Mouse (Mus musculus) spleen, postnatal 36 days (tissue): ENCODE results near the gene Synpr.
"Not testable (repeated sequence)": the region's sequence is repeated elsewhere in the genome, so short reads cannot be mapped to it uniquely, and the experiment has no call there.

Experiments
- DNase-seq, 2 experiments: peaks; one replicate each; pipeline ENCODE4 v3.0.0; 2022; ENCODE audit warnings: low spot score in 2 of 2, mixed read lengths in 1 of 2

The Synpr gene

DNA sequence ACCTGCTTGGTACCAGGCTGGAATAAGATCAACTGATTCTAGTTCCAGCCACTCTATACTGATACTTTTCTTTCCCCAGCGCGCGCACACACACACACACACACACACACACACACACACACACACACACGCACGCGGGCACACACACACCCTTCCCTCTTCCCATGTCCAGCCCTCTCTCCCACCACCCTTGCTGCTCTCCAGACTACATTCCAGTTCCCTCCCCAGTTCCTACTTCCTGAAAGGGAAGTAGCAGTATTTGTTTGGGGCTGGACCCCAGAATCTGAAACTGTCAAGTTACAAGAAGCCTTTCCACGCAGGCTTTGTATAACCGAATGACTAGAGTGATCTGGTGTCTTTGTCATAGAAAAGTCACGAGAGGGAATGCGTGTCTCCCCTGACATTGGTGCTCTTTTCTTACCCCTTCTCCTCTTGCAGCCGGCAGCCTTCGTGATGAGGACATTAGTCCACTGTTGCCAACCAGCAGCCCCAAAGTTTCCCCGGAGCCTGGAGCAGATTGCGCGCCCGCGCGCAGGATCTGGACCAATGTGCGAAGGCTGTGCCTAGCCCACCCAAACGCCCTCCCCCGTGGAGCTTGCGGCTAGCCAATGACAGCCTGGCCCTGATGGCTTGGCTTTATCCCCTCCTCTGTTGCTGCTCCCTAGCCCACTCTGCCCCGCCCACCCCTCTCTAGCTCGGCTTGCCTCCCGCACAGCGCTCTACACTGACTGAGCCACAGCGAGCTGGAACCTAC is at the start of gene Synpr:
TSS of gene Synpr (plus strand) at position 690 of the 754 bp plus-strand sequence.
- DNase-seq = no peak

DNA sequence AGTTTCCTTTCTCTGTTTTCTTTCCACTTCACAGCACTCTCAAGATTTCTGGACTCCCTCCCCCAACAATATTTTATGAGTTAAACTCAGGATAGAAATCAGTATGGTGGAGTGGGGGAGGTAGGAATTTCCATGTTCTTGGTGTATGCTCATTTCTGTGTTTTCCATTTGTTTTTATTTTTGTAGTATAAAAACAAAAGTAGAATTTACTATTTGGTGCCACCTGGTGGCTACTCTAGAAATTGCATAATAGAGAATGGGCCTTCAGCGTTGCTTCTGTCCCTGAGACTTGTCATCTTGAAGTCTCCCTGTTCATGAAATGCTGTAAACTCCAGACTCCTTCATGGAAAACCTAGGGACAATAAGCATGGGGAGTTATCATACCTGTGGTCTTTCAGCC is 47.7 kb upstream of the Synpr start:
- no peak for DNase-seq

DNA sequence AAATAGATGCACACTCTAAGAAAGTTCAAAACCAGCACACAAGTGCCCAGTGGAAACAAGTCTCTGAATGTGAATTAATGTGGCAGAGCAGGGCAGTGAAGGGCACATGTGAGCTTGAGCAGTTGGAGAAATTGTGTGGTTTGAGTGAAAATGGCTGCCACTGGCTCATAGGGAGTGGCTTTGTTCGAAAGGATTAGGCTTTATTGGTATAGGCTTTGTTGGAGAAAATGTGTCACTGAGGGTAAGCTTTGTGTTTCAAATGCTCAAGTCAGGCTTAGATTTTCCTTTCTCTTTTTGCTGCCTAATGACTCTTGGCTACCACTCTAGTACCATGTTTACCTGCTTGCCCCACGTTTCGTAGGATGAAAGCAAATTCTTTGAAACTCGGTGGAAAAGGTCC is 37.1 kb upstream of the Synpr start:
- no peak for DNase-seq

DNA sequence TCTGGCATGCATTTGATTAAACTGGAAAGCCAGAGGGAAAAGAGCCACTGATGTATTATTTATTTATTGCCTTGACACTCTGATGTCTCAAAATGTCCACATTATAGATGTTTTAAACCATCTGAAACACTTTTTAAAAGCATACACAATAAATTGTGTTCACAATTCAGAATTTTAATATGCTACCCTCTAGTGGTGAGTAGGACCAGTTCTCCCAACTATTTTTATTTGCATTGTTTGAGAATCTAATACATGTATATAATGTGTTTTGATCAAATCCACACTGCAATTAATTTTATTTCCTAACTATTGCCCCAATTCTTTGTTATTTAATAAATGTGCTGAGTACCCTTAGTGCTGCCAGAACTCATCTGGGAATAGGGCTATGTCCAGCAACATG is 35.2 kb upstream of the Synpr start:
- no peak for DNase-seq

DNA sequence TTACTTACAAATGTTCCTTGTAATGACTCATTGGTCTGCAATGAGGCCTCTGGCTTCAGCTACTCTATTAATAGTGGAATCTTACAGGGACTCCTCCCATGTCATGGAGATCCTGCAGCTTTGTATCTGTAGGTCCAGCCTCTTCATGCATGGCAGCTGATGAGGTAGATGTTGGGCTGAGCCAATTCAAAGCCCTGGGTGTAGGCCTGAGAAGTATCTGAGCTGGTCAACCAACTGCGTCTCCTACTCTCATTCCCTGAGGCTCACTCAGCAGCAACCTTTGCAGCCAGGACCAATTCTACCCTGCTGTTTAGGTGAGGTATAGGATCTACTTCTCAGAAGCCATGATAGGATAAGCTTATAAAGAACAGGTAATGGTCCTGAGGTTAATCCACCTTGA is 32.0 kb upstream of the Synpr start:
- DNase-seq = no peak

DNA sequence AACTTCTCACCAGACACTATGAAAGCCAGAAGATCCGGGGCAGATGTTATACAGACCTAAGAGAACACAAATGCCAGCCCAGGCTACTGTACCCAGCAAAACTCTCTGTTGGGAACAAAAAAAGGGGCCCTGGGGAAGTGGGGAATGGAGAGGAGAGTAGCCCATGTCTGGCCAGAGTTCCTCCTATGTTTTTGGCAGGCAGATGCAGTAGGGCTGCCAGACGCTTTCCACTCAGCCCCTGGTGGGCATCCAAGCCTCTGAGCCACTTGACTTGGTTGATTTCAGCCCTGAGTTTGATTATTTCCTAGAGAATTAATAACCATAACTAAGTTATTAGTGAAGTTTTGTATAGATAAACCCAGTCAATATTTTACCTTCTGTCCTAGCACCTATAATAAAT is 29.8 kb upstream of the Synpr start:
- DNase-seq = not testable (repeated sequence)

DNA sequence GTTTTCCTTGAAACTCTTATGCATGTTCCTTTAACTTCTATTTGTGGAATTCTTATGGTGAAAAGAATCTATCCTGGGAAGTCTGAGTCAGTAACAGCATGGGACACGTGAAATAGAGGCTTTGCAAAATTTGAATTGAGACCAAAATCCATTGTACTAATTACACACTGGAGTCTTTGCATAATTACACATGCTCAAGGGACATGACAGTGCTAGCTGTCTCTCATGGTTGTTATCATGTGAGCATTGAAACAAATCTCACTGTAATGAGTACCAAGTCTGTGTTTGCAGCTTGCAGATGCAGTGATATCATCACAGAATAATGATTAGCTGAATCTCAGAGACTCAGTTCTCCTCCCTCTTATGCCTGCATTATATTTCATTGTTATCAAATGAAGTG is 22.2 kb upstream of the Synpr start:
- DNase-seq = no peak

DNA sequence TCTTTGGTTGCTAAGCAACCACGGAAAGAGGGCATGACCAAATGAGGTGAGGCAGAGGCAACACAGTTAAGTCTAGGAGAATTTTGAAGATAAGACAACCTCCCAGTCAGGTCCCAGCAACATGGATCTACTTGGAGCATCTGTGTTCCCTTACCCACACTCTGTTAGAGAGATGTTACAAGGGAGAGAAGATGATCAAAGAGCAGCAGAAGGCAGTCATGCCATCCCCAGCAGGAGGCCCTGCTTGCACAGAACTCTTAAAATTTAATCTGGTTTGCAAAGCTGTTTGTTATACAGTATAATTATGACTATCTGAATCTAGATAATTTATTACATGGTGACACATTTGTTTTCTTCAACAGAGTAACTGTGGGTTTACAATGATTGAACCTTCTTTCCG is 18.2 kb upstream of the Synpr start:
- DNase-seq = no peak

DNA sequence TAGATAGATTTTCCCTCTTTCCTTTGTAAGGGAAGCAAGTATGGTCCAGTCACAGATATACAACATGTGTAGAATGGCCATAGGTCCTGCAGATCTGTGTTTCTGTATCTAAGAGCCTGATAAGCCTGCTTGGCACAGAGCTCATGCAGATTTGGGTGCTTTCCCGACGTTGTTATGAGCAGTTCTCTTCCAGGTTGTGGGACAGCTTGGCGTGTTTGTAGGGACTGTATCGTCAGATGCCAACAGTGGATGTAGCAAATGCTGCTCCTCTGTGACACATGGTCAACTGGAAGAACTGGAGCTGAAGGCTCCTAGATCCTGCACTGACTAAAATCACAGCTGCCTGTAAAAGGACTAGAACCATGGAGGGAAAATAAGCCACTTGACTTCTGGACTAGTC is 17.4 kb upstream of the Synpr start:
- DNase-seq = no peak

DNA sequence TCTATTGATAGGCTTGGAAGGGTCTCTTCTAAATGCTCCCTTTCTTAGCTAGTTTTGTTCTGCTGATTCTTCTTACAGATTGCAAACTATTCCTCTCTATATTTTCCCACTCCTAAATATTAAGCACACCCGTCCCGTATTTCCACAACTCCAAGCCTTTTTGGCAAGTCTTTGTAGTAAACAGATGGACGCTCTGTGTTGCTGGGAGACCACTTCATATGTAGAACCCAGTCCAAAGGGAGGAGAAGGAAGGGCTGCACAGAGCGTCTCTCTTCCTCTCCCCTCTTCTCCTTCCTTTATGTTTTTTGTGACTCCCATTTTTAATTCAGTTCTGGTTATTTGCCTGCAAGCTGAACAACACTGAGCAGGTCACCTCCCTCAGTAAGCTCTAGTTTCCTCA is 1.4 kb upstream of the Synpr start:
- no peak for DNase-seq

DNA sequence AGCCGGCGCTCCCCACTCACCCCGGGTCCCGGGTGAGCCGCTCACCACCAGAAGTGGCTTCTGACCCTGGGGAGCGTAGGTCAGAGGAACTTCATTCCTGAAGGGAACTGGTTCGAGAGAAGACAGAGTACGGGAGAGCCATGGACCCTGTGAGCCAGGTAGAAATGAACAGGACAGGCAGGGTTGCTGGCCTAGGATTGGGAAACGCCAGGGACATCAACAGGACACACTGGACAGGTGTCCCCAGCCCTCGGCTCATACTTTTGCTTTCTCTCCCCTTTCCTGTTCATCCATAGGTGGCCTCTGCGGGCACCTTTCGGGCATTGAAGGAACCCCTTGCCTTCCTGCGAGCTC is 242 bp downstream of the Synpr start:
- no peak for DNase-seq

DNA sequence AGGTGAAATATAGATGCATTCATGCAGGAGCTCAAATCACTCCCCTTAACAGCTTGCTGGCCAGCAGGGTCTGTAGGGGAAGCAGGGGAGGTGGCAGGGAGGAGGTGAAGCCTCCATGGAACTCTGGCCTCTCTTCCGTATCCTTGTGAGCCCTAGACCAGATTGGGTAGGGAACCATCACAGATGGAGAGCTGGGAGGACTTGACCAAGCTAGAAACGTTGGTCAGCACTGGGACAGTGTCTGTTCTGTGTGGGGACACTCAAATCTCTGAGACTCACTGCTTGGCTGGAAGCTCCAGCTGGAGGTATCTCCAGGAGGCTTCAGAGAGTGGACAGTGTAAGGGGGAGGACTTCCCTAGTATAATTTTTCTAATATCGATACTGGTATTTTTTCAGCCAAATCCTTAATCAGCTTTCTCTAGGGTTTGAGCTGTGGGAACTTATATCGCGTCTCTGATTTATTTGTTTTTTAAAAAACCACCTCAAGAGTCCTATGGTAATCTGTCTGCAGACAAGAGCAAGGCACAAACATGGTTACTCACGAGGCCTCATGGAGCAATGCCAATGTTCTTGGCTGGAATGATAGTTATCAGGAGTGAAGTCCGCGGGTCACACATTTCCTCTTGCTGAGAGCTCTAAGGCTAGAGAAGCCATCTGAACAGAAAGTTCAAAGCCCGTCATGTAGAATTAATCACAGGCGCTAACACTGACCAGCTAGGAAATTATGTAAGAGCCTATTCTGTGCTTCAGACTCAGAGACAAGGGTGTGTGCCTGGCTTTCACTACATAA is 956 bp downstream of the Synpr start:
- DNase-seq = no peak

DNA sequence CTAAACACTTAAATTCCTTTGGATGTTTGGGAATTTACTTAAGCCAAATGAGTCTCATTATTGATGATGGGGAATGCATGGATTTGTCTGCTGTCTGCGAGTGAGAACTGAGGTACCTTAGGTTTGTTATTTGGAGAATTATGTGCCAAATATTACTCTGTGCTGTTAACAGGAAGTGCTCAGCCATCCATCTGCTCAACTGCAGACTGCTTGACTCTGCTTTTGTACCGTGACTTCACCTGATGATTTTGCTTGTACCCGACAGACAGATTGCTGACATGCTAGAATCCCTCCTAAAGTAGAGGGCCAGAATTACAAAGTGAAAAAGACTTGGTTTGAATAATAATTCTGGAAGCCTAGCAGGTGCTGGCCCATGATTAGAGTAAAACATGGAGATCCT is 9.6 kb downstream of the Synpr start:
- DNase-seq = no peak

DNA sequence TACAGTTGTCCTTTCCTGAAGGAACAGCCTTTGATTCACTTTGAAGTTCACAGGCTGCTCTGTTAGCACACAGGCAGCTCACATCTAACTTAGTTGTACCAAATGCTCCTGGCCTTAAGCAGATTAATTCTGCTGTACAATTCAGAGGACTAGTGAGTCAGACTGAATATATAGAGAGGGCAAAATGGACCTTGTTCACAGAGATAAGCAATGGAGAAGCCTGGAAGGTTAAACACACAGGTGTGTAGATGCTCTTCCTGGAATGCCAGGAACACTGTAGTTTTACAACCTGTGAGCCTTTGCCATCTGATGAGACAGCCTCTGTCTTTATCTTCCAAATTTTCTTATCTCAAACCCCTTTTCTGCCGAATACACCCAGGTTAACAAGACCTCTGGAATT is 29.7 kb downstream of the Synpr start:
- no peak for DNase-seq

DNA sequence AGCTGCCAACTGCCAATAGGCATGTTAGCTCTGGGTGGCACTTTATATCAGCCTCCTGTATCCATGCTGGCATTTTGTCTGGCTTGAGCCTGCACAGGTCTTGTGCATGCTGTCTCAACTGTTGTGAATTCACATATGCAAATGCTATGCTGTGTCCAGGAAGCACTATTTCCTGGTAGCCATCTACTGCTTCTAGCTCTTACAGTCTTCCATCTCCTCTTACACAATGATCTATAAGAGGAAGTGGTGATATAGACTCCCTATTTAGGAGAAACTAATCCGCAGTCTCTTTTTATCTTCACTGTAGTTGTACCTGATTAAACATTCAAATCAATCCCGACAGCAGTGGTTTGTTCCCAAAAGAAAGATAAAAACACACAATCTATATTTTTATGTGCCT is 43.9 kb downstream of the Synpr start:
- no peak for DNase-seq

DNA sequence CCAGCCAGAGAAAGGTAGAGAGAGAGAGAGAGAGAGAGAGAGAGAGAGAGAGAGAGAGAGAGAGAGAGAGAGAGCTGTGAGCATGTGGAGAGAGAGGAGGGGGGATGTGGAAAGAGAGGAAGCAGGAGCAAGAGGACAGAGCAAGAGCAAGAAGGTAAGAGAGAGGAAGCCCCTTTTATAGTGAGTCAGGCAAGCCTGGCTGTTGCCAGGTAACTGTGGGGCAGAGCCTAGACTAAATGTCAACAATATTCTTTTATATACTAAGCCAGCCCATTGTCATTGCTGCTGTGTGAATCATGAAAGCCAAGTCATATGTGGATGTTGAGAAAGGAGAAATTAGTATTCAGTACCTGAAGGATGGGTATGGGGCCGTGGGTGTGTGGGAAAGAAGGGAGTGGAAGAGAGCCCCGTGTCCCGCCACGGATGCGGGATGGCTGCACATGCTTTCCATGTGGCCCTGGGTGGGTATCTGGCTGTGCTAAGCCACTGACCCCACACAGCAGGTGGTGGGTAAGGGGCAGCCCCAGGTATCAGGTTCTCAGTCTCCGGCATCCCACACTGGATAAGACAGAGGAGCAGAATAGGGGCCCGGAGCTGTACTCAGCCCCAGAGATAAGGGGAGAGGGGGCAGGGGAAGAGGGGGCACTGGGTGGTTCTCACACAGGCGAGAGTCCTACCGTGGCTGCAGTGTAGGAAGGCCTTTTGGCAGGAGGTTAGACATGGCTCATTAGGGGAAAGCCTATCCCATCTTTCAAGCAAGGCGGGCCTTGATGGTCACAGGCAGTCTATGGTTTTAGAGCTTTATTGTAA is 48.1 kb downstream of the Synpr start:
- no peak for DNase-seq

DNA sequence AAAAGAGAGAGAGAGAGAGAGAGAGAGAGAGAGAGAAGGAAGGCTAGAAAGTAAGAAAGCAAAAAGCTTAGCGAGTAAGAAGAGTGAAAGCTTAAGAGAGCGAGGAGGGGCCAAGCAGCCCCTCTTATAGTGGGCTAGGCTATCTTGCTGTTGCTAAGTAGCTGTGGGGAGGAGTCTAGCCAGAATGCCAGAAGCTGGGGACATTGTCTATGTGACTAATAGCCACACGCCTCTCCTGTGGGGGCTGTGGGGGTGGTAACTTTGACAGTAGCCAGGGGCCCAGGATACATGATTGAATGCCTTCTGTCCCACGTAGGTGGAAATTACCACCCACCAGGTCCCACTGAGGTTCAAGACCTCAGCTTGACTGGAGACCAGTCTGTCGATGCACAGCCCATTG is 48.8 kb downstream of the Synpr start:
- no peak for DNase-seq

DNA sequence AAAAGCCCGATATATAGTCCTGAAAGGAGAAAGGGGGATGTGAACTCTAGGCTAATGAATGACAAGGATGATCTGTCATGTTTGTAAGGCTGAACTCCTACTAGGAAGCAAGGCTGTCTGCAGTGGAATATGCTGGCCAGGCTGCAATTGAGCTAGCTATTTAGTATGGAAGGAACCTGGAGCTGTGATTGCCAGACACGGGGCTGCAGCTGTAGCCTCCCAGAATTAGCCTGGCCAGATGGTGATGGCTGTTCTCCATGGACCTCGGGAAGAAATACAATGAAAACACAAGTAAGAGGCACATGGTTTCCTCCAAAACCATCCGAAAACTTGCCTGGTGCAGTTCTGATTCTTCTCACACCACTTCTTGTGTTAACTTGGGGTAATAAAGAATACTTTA is 51.6 kb downstream of the Synpr start:
- no peak for DNase-seq

DNA sequence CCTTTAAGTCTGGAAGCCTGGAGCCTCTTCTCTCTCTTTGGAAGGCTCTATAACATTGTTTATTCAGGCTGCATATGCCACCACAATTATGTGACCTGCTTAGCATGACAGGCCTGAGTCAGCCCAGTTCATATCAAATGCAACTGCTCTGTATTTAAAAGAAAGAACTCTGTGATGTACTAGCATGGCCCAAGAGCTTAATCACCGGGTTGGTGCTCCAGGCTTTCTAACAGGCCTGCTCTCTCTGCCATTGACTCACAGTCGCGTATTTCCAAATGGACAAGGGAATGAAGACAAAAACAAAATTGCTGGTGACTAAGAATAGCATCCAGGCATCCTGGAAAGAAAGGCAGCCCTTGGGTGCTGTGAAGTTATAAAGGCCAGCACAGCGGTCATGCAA is 56.1 kb downstream of the Synpr start:
- no peak for DNase-seq

DNA sequence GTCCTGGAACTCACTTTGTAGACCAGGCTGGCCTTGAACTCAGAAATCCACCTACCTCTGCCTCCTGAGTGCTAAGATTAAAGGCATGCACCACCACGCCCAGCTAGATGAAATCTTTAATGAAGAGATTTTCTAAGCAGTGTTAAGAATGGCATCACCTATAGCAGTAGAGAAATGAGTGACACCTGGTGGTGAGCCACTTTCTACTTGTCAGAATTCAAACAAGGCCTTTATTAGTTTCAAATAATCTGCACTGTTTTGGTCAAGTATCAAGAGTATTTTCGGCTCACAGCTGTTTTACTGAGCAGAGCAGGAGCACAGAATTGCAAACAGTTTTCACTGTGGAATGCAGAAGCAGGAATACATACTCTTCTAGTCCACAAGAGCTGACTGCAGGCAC is 59.7 kb downstream of the Synpr start:
- no peak for DNase-seq

DNA sequence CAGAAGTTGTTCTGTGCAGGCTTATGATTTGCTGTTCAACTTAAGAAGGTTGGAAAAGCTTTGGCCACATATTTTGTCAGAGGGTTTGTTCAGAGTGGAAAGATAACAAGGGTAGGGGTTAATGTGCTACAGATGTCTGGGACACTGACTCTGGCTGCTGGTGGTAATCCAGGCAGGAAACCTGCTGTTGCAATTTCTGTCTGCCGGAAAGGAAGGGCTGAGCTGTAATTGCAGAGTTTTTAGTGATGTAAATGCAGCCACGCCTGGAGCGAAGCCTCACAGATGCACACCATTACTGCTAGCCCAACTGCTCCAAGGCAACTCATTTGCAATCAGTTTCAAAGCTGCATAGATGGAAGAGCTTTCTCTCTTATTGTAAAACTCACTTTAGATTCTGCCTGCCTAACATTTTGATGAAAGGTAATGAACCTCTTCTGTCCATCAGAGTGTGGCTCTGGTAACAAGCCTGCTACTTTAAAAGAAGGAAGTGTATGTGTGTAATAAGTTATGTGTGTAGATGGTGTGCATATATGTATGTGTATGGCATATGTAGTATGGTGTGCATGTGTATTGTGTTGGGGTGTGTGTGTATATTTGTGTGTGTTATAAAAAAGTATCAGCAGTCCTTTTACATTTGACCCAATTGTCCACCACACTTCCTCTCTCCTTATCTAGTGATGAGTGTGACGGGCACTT is 64.7 kb downstream of the Synpr start:
- no peak for DNase-seq

DNA sequence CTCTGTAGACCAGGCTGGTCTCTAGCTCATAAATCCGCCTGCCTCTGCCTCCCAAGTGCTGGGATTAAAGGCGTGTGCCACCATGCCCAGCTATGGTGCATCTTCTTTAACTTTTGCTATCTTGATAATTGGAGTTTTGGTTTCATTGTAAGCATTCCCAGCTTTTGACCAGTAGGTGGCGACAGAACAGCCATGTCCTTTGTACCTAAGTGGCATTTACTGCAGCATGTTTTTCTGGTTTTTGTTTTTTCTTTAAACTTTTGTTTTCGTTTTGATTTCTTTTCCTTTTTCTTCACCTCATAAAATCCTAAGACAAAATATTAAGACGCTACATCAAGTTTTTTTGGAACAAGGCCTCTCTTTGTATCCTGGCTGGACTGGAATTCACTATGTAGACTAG is 69.6 kb downstream of the Synpr start:
- DNase-seq = no peak
